Mouse (Mus musculus): ENCODE measurements around the gene Shank2.

GRCm38 (mm10) chr7:144176234-144176730, 174.6 kb downstream of the Shank2 start:
- no peak for TF ChIP-seq CTCF (IDR thresholded peaks at IDR 0.05; ENCODE audit: low read depth)
- TF ChIP-seq EP300 (IDR thresholded peaks at IDR 0.05; ENCODE audit: low read depth): no peak
